11 mouse cellular contexts compared by ENCODE assay signal in the genomic region with DNA sequence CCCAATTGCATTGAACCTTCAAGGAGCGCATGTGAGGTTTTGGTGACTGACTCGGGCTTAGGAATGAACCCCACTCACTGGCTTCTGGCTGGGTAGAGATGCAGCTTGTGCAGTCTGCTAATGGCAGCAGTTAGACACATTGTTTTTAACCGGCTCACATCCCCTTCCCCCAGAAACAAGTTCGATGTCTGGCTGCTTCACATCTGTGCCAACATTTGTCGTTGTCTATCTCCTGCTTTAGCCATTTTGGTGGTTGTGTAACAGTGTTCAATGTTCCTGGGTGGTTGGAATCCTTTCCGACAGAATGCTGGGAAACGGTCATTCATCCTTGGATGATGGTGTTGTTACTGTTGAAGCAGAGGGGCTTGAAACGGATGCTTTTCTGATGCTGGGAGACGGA.
DNase-seq lines count a peak whose midpoint lies in the region; ATAC-seq and TF ChIP-seq lines count a peak whose summit lies in the region.
"Had no signal": no experiment of that assay in that cellular context is flagged by ENCODE, and none has a peak within 500 bp of the region (broad histone marks: within the 10 kb centered on the region; RNA-seq: fewer than 3 reads in every experiment).

No protein-coding gene starts in this region.

- H3K4me3 ChIP-seq in limb, embryonic 14.5 days (replicated peaks; ENCODE audit: low read length) = no peak overlapping the region
- H3K4me3 ChIP-seq in limb, embryonic 10.5 days = no peak overlapping the region
- no peak overlapping the region for H3K4me3 ChIP-seq in embryonic facial prominence, embryonic 10.5 days
- no peak overlapping the region for H3K4me3 ChIP-seq in neural tube, embryonic 14.5 days (ENCODE audit: low read depth, low read length)

- H3K9ac ChIP-seq in limb, embryonic 14.5 days (ENCODE audit: low read depth, low read length, severe bottlenecking) = no peak overlapping the region
- H3K9ac ChIP-seq in neural tube, embryonic 14.5 days (replicated peaks; ENCODE audit: low read depth, low read length) = no peak overlapping the region

- peaks cover 30% of the 10 kb centered on the region for H3K4me1 ChIP-seq in limb, embryonic 14.5 days (ENCODE audit: control insufficient read depth, insufficient read depth, low read length)
- H3K4me1 ChIP-seq in limb, embryonic 10.5 days = peaks cover 46% of the 10 kb centered on the region
- peaks cover 60% of the 10 kb centered on the region for H3K4me1 ChIP-seq in embryonic facial prominence, embryonic 10.5 days
- H3K4me1 ChIP-seq in neural tube, embryonic 14.5 days (ENCODE audit: control insufficient read depth, insufficient read depth, low read length) = peaks cover 40% of the 10 kb centered on the region

- 76% methylated on average over 9 of the region's 9 CpGs for WGBS in limb, embryonic 14.5 days
- 87% methylated on average over 9 of the region's 9 CpGs for WGBS in limb, embryonic 10.5 days
- WGBS in embryonic facial prominence, embryonic 10.5 days = 82% methylated on average over 9 of the region's 9 CpGs
- WGBS in neural tube, embryonic 14.5 days = 65% methylated on average over 9 of the region's 9 CpGs

- TF ChIP-seq POLR2A in limb, embryonic 14.5 days (IDR thresholded peaks at IDR 0.05; ENCODE audit: borderline replicate concordance, extremely low read depth, insufficient read depth, insufficient read length) = no peak

- ATAC-seq in limb, embryonic 14.5 days (ENCODE audit: low FRiP score, low read depth) = 0 out of 2 replicates have a peak, but pooled peaks have one; percentile 9
- ATAC-seq in neural tube, embryonic 14.5 days (ENCODE audit: low read depth) = no peak

- DNase-seq in limb, embryonic 14.5 days (ENCODE audit: low spot score) = no peak
- DNase-seq in limb, embryonic 10.5 days (ENCODE audit: low spot score) = no peak
- peak; percentile 30 for DNase-seq in NIH3T3 (ENCODE audit: low read depth)
- DNase-seq in embryonic facial prominence, embryonic 10.5 days (ENCODE audit: low spot score) = no peak
- no peak for DNase-seq in B cell, adult 2 months
- DNase-seq in adrenal gland, adult 2 months = no peak
- DNase-seq: heart, postnatal 36 days; lung, postnatal 36 days; thymus, postnatal 14 days had no signal

- no peaks in the 10 kb centered on the region for H3K27me3 ChIP-seq in limb, embryonic 14.5 days (ENCODE audit: control insufficient read depth, insufficient read depth, low read length)
- H3K27me3 ChIP-seq in limb, embryonic 10.5 days (ENCODE audit: low read depth, poor library complexity, severe bottlenecking) = no peaks in the 10 kb centered on the region
- no peaks in the 10 kb centered on the region for H3K27me3 ChIP-seq in embryonic facial prominence, embryonic 10.5 days (replicated peaks; ENCODE audit: low read depth, poor library complexity, severe bottlenecking)
- no peaks in the 10 kb centered on the region for H3K27me3 ChIP-seq in neural tube, embryonic 14.5 days (ENCODE audit: control insufficient read depth, insufficient read depth, low read length)

- no peaks in the 10 kb centered on the region for H3K36me3 ChIP-seq in limb, embryonic 14.5 days (ENCODE audit: control insufficient read depth, insufficient read depth, low read length)
- H3K36me3 ChIP-seq in limb, embryonic 10.5 days = 0 out of 2 replicates have a peak, but pooled peaks cover 12% of the 10 kb centered on the region
- H3K36me3 ChIP-seq in embryonic facial prominence, embryonic 10.5 days (replicated peaks) = peaks cover 16% of the 10 kb centered on the region; the same call in 1 of the 2 replicates
- H3K36me3 ChIP-seq in neural tube, embryonic 14.5 days (ENCODE audit: control insufficient read depth, insufficient read depth, low read length) = no peaks in the 10 kb centered on the region

- H3K4me2 ChIP-seq in limb, embryonic 14.5 days (replicated peaks; ENCODE audit: low read depth, low read length, severe bottlenecking) = no peak overlapping the region
- H3K4me2 ChIP-seq in neural tube, embryonic 14.5 days (ENCODE audit: low read depth, low read length) = no peak overlapping the region

- H3K27ac ChIP-seq in limb, embryonic 14.5 days (replicated peaks; ENCODE audit: low read depth, low read length) = no peak overlapping the region
- H3K27ac ChIP-seq in limb, embryonic 10.5 days = no peak overlapping the region
- H3K27ac ChIP-seq in embryonic facial prominence, embryonic 10.5 days (replicated peaks) = peak overlapping the region; percentile 44; the same call in 1 of the 2 replicates
- H3K27ac ChIP-seq in neural tube, embryonic 14.5 days (ENCODE audit: low read depth, low read length) = peak overlapping the region; percentile 55; the same call in 1 of the 2 replicates

- H3K9me3 ChIP-seq in limb, embryonic 14.5 days (ENCODE audit: control insufficient read depth, low read length) = no peaks in the 10 kb centered on the region
- H3K9me3 ChIP-seq in limb, embryonic 10.5 days (replicated peaks) = no peaks in the 10 kb centered on the region
- no peaks in the 10 kb centered on the region for H3K9me3 ChIP-seq in embryonic facial prominence, embryonic 10.5 days
- no peaks in the 10 kb centered on the region for H3K9me3 ChIP-seq in neural tube, embryonic 14.5 days (ENCODE audit: control insufficient read depth, low read length)
- H3K9me3 ChIP-seq: G1E had no signal

Comparison
In these comparisons a context has a peak if more than half of its experiments do, and no peak if none do; other contexts are left out.
1. H3K27ac ChIP-seq: peak in embryonic facial prominence, embryonic 10.5 days (single experiment) and neural tube, embryonic 14.5 days (single experiment); none in limb, embryonic 14.5 days (single experiment) and limb, embryonic 10.5 days (single experiment).